ENCODE assay signal across 17 mouse cellular contexts in genomic region chr15:51730106-51730505, GRCm38 (mm10).
"Had no signal": no experiment of that assay in that cellular context is flagged by ENCODE, and none has a peak within 500 bp of the region (broad histone marks: within the 10 kb centered on the region; RNA-seq: fewer than 3 reads in every experiment).

No protein-coding gene starts in this region.

- H3K4me3 ChIP-seq: layer of hippocampus, adult 2 months; limb, embryonic 10.5 days; limb, embryonic 13.5 days; liver, embryonic 12.5 days; liver, embryonic 15.5 days; lung, embryonic 15.5 days; midbrain, embryonic 10.5 days; midbrain, embryonic 13.5 days had no signal

- H3K27ac ChIP-seq: kidney, postnatal 0 days; liver, embryonic 12.5 days; liver, embryonic 15.5 days; midbrain, embryonic 10.5 days; midbrain, embryonic 13.5 days; stomach, postnatal 0 days had no signal

- DNase-seq: layer of hippocampus, adult 9-11 months; liver; lung, postnatal 10 days; right cerebral cortex, postnatal 14 days; right cerebral cortex, postnatal 4 days; thymus, postnatal 25 days had no signal

- H3K4me2 ChIP-seq: limb, embryonic 13.5 days; liver, embryonic 12.5 days; liver, embryonic 15.5 days; lung, embryonic 15.5 days; midbrain, embryonic 13.5 days had no signal

- H3K9ac ChIP-seq: limb, embryonic 13.5 days; liver, embryonic 12.5 days; liver, embryonic 15.5 days; lung, embryonic 15.5 days; midbrain, embryonic 13.5 days had no signal

- H3K9me3 ChIP-seq: limb, embryonic 10.5 days; limb, embryonic 13.5 days; liver, embryonic 12.5 days; liver, embryonic 15.5 days; lung, embryonic 15.5 days had no signal

- H3K36me3 ChIP-seq: limb, embryonic 10.5 days; limb, embryonic 13.5 days; liver, embryonic 12.5 days; liver, embryonic 15.5 days; lung, embryonic 15.5 days; midbrain, embryonic 10.5 days; midbrain, embryonic 13.5 days had no signal

- H3K4me1 ChIP-seq: liver, embryonic 12.5 days; liver, embryonic 15.5 days; midbrain, embryonic 10.5 days; midbrain, embryonic 13.5 days had no signal

- ATAC-seq: liver, embryonic 12.5 days; midbrain, embryonic 13.5 days; midbrain, embryonic 16.5 days had no signal

- H3K27me3 ChIP-seq: limb, embryonic 13.5 days; liver, embryonic 12.5 days; liver, embryonic 15.5 days; lung, embryonic 15.5 days; midbrain, embryonic 13.5 days had no signal
